Mouse (Mus musculus) kidney, postnatal 10 days (tissue): ENCODE measurements at regions not wholly inside any gene's neighbourhood (a gene's known extent, or its start where the extent isn't known, plus 50 kb on each side); places are given as distances from the start of the nearest gene placed in this dataset.
A peak's percentile ranks its signal among the peaks of the same experiment; 100 is the strongest.

ENCODE experiments used
- DNase-seq: peaks from one replicate; pipeline ENCODE4 v3.0.0; 2021; ENCODE audit warnings: mixed read lengths

DNA sequence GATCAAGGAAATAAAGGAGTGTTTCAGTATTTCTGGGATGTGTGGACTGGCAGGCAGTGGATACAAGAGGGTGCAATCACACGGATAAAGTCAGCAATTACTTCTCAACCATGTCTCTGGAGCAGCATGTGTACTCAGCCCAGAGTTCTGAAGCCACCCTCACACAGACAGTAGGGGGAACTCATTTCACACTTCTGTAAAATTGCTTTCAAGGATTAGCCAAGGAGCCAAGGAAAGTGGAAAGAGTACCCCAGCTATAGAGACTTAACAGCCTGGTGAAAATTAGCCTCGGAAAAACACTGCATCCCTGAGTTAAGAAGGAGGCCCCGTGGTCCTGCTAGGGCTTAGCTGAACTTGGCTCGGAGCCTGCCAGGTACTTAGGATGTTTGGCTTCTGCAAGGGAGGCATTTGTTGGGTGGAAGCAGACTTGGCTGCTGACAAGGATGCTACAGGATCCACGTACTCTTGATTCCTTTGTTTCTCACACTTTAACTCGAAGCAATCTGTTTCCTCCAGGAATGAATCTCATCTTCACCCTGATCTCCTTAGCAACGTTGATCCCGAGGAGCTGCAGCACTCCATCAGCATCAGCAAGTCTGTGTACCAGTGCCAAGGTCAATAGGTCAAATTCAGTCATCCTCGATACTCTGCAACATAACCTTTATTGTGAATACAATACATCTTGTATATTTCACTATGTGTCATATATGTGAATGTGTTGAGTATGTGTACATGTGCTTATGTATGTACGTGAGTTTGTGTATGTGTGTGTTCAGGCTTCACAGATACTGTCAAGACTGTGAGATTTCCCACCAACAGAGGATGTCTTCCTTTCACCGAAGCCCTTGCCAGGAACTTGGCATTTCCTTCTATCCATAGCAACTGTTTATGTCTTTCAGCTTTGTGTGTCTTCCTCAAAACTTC is 326.8 kb downstream of the 1700129C05Rik start:
- no peak for DNase-seq

DNA sequence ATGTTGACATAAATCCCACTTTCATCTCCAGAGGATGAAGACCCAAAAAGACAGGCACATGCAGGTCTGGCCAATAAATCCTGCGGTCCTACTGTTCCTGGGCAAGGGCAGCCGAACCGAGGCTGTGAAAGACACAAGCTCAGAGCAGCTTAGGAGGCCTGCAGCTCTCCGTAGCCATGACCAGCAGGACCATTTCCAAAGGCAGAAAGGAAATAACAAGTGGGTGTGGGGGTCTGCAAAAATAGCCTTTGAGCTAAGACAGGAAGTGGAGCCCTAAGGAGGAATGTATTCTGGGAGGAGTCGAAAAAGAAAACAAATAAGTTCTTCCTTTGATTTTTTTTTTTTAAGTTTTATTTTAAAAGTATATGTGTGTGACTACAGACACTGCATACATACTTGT is 330.1 kb downstream of the 1700129C05Rik start:
- peak; percentile 46 for DNase-seq

DNA sequence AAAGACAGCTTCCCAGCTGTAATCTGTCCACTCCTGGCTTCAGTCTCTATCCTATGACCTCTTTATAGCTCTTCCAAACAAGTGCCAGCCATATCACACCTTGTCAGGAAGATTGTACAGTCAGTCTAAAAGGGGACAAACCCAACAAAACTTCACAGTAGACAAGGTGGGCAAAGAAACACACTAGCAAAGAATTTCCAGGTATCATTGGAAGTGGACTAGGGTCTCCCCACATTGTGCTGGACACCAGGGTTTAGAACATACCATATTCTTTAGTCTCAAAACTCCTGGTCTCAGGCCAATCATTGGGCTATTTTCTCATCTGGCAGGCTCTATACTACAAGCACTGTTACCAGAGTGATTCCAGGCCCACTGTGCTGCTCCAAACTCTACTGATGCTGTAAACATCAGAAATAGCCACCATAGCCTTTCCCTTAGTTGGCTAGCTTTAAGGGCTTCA is 341.3 kb downstream of the 1700129C05Rik start:
- DNase-seq = no peak

DNA sequence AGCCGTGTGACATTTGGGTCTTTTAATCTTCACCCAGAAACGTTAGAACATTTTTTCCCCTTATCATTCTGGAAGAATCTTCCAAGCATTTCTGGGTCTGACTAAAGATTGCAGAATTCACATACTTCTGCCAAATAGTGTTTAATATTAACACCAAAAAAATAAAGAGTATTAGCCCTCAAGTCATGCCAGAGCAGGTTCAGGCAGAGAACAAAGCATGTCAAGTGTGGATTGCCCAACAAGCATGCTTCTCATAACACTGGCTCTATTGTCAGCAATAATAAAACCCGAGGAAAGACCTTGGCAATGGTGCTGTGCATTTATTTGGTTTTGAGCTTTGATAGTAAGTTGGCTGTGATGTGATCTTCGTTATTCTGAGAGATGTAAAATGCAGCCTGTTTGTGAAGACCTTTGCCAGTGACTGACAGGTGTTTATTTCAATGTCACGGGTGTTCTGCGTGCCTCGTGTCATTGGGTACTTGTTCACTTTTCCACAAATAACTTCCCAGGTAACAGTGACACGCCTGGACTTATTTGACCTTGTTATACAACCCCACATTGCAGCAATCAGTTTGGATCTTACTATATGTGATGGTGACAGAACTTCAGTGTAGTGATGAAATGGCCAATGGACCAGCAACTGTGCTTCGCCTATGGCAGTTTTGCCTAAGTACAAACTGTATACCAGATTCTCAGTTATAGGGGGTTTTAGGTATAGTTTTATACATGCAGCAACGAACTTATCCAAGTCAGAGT is 354.3 kb downstream of the 1700129C05Rik start:
- DNase-seq = no peak

DNA sequence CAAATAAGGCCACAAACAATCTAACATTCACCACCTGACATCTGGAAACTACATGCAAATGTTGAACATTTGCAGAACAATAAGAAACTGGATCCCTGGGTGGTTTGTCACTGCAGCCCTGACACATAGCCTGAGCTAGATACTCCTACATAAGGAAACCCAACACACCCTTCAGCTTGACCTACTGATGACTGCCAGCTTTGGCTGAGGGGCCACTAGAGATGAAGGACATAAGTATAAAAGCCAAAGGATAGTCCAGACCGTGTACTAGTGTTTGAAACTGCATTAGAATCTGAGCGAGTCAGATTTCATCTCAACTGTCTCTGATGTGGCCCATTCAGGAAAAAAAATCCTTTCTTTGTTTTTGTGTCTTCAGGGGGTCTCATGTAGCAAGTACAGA is 355.1 kb downstream of the 1700129C05Rik start:
- no peak for DNase-seq

DNA sequence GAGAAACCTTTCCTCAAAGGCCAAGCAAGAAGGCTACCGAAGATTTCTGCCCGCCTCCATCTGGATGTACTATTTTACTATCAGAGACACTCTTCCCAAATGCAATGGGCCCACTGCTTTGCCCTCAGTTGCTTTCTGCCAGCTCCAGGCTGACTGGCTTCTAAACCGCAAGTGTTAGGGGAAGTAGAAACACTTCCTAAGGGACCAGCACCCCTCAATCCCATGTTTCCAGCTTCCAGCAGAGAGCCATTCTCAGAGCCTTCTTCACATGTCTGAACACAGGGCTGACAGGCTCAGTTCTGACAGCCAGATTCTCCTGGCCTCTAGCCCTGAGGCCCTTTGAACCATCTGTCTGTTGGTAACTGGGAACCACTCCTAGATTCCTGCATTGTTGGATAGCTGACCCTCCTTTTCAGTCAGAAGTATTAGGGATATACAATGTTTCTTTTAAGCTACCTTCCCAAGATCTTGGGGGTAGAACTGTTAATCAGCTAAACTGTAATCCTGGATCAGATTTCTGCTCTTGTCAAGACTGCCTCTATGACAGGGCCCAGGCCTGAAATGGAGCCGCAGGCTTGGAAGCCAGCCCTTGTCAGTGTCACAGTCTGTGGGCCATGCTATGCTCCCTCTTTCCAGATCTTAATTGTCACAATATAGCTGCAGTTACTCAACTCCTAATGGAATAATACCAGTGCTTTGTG is 355.8 kb downstream of the 1700129C05Rik start:
- peak; percentile 46 for DNase-seq

DNA sequence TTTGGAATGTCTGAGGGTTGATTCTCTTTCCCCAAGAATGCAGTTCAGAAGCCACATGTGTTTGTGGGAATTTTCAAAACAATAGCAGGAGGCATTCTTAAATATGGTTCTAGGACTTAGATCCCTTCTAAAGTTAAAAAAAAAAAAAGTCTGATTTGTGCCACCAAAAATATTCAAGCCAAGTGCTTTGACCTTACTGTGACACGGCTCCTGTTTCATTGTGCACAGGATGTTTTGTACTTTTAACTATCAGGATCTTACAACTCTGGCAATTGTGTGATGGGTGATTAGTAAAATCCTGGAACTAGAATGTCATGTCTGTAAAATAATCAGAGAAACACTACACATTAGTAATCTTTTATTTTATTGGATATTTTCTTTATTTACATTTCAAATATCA is 359.5 kb downstream of the 1700129C05Rik start:
- no peak for DNase-seq

DNA sequence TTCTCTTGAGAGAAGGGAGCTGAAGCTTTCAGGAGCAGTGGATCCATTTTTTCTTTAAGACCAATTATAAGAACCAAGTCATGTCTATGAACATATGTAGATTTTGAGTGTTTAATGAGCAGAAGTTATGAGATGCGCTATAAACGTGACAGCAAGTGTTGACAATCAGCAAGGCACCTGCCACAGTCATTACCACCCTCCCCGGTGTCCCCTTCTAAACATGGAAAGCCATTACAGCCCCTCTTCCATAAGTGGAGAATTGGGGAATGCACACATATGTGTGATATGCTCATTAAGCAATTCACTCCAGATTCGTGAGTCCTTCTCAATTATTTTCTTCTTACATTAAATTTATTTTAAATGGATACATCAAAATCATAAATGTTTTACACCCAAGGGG is 362.4 kb downstream of the 1700129C05Rik start:
- DNase-seq = no peak

DNA sequence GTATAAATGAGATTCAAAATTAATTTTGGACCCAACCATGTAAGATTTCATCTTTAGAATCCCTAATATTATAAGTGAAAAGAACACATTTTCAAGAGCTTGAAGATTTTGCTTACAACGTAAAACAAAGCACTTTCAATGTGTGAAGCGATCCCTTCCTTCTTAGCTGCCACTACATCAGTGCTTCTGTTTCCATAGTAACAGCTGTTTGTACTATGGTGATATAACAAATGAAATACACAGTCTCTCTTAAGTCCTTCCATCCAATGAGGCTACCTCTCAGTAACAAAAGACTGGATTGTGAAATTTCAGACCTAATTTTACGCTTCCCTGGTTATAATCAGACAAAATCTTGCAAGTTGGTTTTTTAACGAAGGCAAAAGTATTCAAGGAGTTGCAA is 364.0 kb downstream of the 1700129C05Rik start:
- DNase-seq = no peak

DNA sequence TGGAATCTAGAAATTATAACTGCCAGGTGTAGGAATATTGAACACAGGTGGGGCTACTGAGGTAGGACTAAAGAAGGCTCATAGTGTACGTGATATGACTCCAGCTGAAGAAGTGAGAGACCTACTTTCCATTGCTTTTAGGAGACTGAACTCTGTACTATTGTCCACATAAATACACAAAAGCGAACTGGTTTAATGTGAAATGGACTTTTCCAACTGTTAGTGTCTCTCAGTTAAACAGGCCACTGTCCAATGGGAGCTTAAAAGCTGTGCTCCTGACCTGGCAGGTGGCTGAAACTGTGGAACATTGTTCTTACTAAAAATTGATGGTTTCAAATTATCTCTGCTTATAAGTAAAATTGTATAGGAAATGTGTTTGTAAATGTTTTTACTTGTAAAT is 381.4 kb downstream of the 1700129C05Rik start:
- no peak for DNase-seq

DNA sequence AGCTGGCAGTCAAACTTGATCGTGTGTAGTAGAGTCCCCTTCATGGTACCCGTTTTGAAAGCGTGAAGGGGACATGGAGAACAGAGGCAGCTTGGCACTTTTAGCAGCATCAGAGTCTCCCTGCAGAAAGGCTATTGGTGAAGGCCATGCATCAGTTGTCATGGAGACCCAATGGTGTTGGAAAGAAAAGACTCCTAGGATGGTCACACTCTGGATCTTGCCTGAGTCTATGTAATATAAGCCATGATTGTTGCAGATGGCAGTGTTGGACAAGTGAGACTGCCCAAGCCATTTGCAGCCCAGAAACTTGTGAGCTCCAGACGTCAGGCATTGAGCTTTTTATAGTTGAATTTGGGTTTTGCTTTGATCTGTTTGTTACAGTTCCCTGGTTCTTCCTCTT is 382.9 kb downstream of the 1700129C05Rik start:
- no peak for DNase-seq

DNA sequence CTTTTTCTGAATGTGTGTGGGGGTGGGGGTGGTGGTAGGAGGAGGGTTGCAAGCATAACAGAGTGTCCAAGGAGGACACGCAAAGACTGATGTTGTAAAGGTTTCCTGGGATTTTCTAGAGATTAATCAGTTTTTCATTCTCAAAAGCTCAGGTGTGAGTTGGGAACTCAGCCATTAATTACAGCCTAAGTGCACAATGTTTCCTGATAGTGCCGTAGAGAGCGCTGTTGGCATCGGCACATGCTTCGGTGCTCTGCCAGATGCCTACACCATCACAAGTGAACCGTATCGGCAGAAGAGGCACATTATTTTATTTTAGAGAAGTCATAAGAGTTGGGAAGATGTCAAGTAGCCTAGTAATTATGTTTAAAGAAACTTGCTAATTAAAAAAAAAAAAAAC is 388.9 kb downstream of the 1700129C05Rik start:
- DNase-seq = no peak

DNA sequence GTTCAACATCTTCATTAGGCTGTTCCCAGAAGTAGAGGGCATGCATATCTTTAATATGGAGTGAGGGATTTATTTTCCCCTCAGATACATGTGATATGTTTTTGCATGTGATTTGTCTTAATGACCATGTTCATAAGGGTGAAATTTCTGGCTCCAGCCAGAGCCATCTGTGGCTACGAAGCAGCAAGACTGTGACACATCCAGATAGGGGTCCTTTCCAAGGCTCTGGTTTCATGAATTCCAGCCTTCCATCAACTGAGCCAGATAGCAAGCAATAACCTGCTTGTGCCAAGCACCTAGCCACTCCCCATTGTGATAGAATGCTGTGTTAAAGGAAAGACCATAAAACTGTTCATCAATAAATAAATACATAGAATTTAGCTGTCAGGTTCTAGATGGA is 389.6 kb downstream of the 1700129C05Rik start:
- DNase-seq = no peak

DNA sequence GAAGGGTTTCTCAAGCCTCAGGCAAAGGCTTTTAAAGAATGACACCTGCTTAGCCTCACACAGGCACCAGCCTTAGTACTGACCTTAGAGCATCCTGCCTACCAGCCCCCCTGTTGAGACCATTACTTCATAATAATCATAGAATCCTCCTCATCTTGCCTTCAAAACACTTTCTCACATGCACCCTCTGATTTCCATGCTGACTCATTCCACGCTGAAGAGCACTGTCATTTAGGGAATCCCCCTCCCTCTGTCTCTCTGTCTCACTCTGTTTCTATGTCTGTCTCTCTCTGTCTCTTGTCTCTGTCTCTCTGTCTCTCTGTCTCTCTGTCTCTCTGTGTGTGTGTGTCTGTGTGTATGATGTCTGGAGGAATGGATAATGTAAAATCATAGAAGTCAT is 416.3 kb downstream of the 1700129C05Rik start:
- no peak for DNase-seq

DNA sequence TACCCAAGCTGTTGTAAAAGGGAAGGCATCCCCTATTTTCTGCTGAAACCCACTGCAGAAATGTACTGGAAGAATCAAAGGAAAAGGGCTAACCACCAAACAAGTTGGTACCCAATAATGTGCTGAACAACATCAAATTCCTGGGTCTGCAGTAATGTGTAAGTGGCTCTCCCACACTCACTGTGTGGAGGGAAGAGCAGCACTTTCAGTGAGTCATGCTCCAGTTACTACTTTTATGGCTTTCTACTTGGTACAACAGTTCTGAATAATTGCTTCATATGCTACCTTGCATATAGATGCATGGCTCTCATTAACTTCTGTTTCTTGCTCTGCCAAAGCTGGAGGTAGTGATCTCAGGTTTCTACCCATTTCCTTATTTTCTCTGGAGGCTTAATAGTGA is 427.8 kb downstream of the 1700129C05Rik start:
- DNase-seq = no peak

DNA sequence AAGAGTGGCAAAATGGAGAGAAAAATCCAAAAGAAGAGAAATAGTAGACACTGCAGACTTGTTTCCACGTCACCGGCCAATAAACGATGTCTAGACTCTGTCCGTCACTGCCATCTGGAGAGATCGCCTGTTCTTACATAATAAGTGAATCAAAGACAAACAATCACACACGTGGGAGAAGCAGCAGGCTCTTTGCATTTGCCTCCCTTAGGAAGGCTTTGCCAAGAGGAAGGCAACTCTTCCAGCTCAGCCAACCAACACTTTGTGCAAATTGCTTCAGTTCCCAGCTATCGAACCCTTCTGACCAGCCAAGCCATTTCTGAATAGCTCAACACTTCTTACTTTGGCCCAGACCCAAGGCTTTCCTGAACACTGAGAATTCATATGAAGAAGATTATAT is 432.8 kb downstream of the 1700129C05Rik start:
- no peak for DNase-seq

DNA sequence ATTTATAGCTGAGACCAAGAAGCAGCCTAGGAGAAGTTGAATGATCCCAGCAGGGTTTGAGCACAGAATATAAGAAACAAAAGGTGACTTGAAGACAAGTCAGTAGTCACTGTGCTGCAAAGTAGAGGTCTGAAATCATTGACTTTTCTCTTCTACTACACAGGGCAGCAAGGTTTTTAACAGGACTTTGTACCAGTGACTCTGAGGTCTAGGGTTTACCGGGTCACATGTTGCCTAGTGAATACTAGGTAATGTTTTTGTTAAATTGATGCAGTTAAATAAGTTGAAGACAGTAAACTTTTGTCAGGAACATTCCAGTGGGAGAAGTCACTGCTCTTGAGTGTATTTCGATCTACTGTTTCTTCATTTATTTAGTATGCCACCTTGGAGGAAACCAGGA is 433.4 kb downstream of the 1700129C05Rik start:
- no peak for DNase-seq

DNA sequence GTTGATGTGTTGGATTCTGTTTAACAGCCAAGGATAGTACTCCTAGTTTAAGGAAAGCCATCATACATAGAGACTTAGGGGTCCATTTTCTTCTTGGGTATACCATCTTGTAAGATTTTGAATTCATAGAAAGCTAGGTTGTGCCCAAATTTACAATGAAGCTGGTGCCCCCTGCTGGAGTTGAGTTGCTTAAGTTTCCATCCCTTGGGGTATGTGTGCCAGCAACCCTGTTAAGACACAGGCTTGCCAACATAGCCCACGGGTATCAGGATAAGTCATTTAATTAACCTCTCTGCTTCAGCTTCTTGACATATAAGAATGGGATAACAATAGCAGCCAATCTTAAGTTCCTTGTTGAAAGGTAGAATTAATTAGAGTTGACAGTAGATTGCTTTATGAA is 440.9 kb downstream of the 1700129C05Rik start:
- peak; percentile 76 for DNase-seq

DNA sequence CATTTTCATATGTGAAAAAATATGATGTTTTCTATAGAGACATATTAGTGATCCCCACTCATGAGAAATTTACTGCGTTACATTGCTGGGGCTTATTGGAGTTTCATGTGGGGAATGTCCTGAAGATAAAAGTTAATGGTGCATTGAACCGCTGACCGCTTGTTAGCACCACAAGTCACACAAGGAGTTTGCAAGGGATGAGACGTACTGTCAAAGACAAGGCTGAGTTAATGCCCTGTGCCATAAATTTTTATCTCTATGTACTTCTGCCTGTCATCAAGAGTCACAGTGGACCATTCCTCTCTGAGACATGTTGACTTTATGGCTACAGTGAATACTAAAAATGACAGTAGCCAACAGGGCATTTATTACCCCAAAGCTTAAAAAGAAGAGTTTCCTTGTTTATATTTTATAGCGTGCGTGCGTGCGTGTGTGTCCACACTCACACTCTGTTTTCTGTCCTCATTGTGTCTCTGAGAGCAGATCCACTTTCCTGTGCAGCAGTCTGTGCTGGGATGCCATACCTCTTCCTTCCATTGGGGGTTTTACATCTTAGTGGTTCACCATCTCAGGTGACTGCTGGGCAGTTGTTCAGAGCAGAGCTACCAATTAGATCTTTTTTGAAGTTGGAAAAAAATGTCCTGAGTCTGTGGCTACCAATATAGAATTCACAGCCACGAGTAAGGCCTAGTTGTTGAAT is 451.4 kb downstream of the 1700129C05Rik start:
- no peak for DNase-seq

DNA sequence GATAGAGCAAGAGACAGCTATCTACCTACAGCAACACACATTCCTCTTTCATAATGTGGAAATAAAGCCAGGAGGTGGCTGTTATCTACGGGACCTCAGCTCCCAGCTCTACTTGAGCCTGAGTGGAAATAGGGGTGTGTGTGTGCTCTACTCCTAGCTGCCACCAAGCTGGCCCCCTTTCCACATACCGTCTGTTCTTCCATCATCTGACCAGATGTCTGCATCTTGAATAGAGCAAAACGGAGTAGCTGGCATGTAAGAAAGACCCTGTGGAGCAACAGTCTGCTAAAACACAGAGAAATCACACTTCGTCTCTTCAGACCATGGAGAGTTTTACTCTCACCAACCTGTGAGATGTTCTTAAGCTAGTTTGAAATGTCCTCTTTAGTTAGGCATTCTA is 454.9 kb downstream of the 1700129C05Rik start:
- no peak for DNase-seq

DNA sequence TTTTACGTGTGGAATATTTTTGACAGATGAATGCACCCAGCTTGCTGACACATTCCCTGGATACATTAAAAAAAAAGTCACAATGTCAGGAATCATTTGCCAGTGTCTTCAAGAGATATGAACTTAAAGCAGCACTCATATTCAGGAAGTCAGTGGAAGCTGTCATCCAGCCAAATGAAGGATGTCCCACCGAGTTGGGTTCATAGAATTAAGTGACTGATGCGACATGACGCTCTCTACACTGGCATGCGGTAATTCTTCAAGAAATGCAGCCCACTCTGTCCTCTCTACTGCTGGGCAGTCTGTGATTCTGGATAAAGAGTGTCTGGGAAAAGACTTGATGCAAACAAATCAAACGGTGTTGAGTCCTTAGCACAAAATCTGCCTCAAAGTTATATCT is 463.9 kb downstream of the 1700129C05Rik start:
- DNase-seq = no peak

DNA sequence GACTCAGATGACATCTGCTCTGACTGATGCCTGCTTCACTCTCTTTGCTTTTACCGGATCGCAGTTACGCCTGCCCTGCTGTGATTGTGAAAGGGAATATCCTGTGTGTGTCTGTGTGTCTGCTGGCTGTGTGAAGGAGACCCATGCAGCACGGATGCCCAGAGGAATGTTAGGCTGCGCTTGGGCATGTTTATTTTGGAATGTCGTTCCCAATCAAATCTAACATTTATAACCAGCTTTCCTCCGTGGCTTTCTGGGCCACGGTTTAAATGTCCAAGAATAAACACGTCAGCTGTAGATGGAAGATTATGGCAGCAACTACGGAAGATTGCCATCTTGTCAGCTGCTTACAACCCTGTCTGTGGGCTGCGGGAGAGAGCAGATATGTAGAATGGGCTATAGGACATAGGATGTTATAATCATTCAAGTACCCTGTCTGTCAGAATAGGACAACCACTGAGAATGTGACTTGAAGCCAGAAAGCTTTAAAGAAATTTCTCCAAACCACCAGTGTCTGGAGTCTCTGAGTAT is 464.5 kb downstream of the 1700129C05Rik start:
- DNase-seq = no peak

DNA sequence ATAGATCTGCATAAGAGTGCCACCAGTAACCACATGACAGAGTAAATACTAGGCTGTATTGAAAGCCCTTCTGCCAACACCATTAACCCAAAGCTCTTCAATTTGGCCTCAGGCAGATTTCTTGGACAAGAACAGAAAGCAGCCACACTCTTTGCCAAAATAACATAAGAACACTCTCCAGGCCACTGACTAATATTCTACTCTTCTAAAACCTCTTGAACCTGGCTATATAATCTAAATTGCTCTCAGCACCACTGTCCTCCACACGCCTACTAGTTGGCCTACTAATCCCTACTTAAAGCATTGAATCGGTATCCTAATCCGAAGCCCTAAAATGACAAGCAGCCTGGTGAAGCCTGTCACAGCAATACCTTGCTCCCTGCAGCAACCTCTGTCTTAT is 467.5 kb downstream of the 1700129C05Rik start:
- no peak for DNase-seq
